Mouse (Mus musculus) liver, adult (tissue): ENCODE measurements around the gene Dnaja2.

ENCODE experiments used
- GATA4 ChIP-seq: IDR thresholded peaks from 2 replicates; pipeline ENCODE4 v1.6.1; 2014; ENCODE audit warnings: mild to moderate bottlenecking, low read length; ENCODE audit not compliant: insufficient replicate concordance

Dnaja2 gene

DNA sequence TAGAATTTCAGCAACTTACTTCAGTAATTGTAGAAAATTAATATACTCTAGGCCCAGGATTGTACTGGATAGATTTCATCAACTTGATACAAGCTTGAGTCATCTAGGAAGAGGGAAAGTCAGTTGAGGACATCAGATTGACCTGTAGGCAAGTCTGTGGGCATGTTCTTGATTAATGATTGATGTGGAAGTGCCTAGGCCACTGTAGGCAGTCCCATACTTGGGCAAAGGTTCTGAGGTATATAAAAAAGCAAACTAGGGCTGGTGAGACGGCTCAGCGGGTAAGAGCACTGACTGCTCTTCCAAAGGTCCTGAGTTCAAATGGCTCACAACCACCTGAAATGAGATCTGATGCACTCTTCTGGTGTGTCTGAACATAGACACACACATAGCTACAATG lies 12.7 kb upstream of the Dnaja2 start:
- no peak for TF ChIP-seq GATA4

DNA sequence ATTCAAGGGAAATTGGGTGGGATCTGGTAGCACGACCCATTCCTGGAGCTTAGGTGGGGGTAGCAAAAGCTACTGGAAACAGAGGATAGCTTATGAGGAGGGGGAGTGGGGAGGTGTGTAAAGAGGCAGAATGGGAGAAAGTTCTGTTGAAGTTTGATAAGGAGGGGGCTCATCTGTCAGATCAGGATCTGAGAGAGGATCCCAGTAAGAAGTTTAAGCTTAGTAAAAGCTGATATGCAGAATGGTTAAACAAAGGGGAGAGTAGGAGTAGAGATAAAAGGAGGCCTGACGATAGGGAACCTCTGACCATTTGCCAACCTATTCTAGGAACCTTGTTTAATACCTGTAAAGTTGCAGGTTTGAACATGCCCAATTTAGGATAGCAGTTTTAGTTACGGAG lies 10.0 kb upstream of the Dnaja2 start:
- no peak for TF ChIP-seq GATA4

DNA sequence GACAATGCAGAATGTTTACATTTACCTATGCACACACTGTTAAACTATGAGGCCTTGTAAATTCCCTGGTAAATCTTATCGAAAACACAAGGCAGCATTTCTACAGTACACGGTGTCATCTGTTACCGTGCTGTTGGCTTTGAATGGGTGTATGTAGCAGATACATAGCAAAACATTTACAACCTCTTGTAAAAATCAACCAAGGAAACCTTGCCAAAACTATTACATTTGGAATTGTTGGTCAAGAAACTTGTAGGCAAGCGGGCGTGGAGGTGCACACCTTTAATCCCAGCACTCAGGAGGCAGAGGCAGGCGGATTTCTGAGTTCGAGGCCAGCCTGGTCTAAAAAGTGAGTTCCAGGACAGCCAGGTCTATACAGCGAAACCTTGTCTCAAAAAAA lies 8.2 kb upstream of the Dnaja2 start:
- TF ChIP-seq GATA4, result no peak

DNA sequence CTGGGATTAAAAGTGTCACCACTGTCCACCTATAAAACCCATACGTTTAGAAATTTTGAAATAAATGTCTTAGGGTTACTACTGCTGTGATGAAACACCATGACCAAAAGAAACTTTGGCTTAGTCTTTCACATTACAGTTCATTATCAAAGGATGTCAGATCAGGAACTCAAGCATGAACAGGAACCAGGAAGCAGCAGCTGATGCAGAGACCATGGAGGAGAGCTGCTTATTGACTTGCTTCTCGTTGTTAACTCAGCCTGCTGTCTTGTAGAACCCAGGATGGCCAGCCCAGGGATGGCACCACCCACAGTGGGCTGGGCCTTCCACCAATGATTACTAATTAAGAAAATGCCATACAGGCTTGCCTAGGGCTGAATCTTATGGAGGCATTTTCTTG lies 4.8 kb upstream of the Dnaja2 start:
- no peak for TF ChIP-seq GATA4

DNA sequence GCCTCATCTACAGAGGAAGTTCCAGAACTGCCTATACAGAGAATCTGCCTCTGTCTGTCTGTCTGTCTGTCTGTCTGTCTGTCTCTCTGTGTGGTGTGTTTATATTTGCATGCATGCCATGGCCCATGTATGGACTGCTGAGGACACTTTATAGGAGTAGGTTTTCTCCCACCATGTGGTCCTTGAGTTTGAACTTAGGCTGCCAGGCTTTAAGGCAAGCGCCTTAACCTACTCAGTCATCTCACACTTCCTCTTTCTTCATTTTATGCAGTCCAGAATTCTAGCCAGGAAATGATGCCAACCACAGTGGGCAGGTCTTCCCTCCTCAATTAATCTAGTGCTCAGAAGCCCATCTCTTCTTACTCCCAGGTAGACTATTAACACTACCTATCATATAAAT lies 4.1 kb upstream of the Dnaja2 start:
- no peak for TF ChIP-seq GATA4

DNA sequence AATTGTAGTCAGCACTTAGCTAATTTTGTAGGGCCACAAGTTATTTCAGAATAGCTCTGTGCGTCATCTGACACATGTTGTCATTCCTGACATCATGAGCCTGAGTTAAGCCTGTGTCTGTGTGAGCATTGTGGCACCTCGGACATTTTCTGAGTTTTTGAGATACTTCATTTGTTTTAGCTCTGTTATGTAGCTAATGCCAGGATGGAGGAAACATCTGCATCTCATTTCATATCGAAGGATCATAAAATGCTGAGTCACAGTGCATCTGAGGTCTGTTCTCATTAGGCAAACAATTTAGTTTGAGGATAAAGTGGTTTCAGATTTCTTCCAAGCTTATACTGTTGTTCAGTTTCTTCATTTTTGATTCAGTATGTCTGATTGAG lies 2.5 kb upstream of the Dnaja2 start:
- no peak for TF ChIP-seq GATA4

DNA sequence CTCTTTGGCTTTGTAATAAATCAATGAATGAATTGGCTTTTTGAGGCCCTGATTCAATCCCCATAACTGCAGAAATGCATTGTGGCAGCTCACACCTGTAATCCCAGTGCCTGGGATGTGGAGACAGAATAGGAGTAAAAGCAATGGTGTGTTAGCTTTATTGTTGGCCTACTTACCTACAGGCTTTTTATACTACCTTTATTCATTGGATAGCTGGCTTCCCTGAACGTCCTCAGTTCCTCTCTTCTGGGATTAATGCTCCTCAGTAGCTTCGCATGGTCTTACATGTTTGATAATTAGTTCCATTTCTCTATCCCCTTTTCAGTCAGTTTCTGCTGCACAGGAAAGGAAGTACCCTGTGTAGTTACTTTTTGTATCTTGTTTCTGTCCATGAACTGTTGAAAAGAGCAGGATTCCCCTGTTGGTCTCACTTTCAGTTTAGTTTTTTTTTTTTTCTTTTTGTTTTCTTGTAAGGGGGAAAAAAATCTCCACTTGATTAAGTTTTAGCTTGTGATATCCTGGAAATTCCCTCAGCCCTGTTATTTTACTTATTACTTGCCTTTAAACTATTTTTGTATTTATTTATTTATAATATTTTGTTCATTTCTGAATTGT lies 1.9 kb upstream of the Dnaja2 start:
- TF ChIP-seq GATA4, result no peak

DNA sequence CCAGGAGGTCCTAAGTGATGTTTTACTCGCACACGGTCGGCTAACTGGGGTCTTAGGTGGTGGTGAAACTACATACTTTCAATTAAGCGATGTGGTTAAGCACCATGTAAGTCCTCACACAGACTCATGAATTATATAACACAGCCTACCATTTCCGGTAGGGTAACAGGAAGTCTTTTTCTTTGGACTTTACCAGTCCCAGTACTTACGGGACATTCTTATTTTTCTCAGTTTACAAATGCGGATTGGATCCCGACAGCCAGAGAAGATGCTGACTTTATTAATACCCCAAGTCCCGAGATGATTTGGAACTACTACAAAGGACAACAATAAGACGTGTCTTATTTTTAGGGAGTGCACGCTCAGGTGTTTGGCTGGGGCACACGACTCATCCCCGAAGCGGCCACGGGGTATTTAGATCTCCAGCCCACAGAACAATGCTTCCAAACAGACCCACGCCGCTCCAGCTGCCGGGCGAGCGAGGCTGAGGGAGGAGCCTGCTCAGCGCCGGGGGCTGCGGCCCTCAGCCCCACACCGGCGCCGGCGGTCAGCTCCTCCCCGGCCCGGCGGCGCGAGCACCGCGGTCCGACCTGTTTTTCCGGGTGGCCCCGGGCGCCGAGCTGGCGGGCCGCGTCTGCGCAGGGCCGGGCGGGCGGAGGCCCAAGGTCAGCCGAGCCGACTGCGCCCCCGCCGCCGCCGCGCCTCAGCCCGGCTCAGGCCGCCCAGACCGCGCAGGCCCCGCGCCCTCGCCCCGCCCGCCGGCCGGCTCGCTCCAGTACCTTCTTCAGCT lies 558 bp downstream of the Dnaja2 start:
- no peak for TF ChIP-seq GATA4

DNA sequence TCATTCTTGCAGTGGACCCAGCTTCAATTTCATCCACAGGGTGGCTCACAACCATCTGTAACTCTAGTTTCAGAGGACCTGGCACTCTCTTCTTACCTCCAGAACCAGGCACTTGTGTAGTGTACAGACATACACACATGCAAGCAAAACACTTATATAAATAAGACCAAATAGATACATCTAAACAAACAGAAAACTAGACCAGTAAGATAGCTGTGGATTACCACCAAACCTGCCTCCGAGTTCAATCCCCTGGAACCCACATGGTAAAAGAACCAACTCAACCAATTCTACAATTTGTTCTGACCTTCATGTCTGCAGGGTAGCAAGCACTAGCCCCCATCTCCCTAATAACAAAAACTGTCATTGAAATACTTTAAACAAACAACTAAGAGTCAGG lies 3.2 kb downstream of the Dnaja2 start:
- no peak for TF ChIP-seq GATA4

DNA sequence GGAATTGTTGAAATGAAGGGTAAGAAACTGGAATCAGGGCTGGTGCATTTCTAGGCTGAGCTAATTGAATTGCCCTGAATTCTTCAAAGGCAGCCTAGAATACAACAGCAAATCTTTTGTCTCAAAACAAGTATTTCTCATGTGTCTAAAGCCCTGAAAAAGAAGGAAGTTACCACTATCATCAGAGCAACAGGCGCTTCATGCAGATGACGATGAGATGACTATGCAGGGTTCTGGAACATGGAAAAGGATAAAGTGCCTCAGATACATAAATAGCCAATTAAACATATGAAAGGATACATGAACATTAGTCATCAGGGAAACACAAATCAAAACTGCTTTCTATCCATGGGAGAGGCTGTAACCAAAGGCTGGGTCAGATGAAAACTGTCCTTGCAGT lies 18.8 kb downstream of the Dnaja2 start:
- TF ChIP-seq GATA4, result no peak

DNA sequence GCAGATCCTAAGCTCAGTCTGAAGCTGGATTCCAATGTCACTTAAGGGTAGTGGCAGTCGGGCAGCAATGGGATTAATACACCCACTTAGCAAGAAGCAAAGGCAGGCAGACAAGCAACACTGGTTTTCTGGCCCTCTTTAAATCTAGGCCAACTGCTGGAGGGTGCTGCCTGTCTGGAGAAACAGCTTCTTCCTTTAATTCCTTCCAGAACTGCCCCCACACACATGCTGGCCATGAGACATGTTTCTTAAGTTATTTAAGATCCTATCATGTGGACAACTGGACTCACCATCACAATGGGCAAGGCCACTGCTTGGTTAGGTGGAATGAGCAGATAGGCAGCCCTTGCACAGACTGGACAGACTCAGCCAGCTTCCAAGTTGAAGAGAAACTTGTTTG lies 21.0 kb downstream of the Dnaja2 start:
- no peak for TF ChIP-seq GATA4

DNA sequence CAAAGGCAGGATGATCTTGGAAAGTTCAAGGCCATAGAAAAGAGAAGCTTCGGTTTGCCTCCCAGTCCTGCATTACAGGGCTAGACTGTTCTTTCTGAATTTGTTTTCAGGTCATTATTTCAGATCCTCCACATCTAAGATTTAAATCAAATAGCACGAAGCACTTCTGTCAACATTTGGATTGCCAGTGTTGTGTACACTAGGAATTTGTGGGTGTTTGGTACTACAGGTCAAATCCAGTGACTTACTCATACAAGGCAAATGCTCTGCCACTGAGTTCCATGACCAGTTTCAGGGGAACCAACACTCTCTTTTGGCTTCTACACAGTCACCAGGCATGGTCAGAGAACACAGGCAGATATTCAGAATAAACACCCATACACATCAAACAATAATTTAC lies 21.7 kb downstream of the Dnaja2 start:
- TF ChIP-seq GATA4, result no peak

DNA sequence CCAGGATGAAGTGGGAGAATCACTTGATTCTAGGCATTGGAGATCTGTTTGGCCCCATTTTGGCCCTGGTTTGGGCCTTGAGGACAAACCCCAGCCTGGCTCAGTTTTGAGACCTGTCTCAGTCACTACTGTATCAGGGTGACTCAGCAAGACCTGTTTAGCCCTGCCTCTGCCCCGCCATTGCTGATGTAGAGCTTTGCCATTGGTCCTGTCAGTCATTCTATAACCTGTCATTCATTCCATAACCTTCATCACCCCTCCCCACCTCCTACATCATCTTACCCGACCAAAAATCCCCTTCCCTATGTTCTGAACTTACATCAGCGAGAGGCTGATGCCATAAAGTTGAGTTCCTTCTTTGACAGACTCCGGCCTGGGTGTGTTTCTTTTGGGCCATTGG lies 22.3 kb downstream of the Dnaja2 start:
- TF ChIP-seq GATA4, result no peak

DNA sequence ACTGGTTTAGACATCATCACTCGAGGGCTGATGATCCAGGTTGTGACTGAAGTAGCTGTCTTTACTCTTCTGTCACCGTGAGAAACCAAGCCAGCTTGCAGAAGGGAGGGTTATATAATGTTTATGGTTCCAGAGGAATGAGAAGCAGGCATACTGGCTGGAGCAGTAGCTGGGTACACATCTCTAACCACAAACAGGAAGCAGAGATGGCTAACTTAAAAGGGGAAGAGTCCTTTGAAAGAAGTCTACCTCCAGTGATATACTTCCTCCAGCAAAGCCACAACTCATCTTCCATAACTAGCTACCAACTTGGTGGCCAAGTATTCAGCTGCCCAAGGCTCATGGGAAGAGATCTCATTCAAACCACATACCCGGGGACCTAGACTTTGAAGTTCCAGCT lies 23.7 kb downstream of the Dnaja2 start:
- no peak for TF ChIP-seq GATA4

DNA sequence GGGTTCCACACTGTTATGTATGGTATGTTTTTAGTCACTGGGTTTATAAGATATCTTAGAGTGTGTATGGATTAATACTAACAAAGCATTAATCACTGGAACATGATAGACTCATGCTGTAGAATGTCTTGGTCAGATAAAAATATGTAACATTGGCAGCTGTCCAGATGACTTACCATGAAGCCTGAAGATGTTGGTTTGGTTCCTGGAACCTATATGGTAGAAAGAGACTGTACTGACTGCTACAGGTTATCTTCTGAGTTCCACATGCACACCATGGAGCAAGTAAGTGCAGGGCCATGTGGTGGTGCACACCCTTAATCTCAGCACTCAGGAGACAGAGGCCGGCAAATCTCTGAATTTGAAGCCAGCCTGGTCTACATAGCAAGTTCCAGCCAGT lies 24.4 kb downstream of the Dnaja2 start:
- no peak for TF ChIP-seq GATA4

DNA sequence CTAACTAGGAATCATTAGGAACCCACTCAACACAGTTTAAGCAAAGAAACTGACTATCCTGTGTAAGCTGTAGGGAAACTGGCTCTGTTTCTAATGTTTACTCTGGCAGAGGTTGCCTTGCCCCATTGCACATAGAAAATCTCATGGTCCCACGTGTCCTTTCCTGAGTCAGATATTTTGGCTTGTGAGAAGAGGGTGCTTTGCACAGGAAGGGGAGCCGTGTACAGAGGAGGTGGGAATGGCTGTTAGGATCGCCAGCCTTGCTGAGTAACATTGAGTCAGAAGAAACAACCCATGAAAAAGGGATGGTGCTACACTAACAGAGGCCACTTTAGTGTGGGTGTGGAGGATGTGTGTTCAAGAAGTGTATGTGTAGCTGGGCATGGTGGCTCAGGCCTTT lies 26.2 kb downstream of the Dnaja2 start:
- TF ChIP-seq GATA4, result no peak

DNA sequence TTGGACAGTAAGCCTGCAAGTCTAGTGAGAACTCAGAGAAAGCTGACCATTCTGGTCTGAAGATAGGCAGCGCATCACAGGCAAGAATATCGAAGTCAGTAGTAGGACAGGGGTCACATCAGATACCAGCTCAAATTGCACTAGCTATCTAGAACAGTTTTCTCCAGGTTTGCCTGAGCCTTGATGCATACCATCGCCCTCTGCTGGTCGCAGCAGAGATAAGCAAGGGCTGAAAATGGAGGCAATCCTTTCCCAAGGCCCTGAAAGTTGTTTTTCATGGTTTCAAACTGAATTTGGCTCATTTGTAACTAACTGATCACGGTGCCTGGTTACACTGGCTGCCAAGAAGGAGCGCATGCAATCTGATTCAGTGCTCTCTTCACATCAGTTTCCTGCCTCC lies 29.0 kb downstream of the Dnaja2 start:
- no peak for TF ChIP-seq GATA4
